Mouse (Mus musculus): ENCODE results near the gene Col6a2.

Col6a2 gene

DNA sequence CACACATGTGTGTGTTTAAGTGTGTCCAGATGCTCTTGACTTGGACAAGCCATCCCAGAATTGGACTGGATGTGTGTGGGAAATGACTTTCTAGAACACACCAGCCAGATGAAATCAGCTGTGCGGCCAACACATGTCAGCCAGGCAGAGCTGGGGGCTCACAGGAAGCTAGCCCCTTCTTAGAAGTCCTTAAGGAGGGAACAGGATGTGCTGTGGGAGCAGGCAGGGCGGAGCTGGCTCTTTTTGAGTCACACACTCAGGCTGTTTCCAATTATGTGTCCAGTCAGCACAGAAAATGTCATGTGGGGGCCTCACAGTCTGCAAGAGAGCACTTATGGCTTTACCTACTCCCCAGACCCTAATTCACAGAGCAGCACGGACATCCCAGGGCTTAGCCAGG is 12.6 kb upstream of the Col6a2 start:
- DNase-seq: no peak

DNA sequence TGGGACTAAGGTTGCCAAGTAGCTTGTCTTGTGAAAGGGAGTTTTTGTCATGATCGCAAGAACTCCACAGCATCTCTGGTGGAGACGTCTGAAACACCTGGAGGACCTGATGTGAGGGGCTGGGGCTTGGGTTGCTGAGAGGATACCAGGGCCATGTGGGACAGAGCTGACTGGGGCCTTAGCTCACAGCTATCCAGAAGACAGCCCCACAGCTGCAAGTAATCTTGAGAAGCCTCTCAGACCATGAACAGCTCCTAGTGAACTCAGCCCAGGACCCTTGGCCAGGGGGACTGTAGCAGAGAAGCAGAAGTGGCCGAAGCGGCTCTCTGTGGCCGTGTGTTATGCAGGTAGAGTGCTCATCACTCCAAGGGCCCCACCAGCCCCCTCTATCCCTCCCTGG is 11.2 kb upstream of the Col6a2 start:
- no peak for DNase-seq

DNA sequence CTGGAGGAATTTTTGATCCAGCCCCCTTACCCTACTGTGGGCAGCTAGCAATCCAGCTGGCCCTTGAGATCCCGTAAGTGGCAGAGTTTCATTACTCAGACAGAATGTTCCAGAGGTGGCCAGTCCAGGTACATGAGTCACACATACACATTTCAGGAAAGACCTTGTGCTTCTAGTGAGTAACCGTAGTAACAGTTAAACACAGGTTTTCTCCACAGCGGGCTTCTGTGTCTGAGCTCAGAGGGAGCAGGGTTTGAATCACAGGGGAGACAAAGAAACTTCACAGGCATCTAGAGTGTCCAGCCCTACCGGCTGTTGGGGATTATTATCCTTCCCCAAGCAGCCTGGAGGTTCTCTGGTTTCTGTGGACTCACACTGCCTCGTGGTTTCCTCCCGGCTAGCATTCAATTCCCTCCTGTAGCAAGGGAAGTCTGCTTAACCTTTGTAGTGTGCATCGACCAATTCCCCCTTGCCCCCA is 10.7 kb upstream of the Col6a2 start:
- no peak for DNase-seq

DNA sequence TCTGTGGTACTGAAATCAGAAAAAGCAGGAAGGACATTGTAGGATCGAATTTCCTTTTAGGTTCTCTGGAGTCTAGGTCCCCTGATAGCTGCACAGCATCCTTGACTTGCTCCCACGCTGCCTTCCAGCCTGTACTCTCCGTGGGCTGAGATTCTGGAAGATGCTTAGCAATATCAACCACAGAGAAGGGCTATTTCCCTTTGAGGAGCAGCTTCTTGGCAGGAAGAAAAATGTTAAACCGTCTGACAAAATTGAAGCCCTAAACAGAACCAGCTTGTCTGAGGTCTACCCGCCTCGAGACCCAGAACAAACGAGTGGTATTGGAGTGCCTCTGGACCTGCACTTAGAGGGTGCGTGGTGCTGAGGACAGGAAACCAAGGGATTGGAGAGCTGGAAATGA is 9.2 kb upstream of the Col6a2 start:
- no peak for DNase-seq

DNA sequence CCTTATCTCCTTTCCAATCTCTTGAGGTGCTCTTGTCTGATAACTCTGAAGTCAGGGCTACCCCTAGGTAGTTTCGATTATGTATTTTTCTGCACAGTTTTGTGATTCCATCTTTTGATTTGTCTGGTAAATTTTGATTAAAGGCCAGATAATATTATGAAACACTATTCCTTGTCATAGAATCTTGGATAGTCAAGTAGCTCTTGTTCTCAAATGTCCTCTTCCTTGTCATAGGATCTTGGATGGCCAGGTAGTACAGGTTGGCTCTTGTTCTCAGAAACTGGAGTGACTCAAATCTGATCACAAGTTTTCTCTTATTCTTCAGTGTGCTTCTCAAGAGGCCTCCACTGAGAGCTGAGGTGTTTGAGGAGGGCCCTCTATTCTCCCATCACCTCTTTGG is 7.2 kb upstream of the Col6a2 start:
- no peak for DNase-seq

DNA sequence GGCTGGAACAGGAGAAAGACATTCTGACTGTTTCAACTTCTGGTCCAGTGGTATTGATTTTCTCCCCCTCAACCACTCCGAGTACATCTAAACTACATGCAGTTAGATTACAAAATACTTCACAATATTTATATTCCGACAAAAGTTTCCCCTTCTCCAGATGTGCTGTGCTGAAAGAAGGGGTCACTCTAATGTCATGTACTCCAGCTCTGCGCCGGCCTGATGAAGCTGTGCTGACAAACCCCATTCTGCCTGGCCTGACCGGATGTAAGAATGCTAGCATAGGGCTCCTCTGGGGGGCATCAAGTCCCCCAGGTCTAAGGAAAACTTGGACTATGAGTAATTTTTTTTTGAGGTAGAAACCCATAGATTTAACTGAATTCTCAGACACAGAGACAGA is 4.3 kb upstream of the Col6a2 start:
- no peak for DNase-seq

DNA sequence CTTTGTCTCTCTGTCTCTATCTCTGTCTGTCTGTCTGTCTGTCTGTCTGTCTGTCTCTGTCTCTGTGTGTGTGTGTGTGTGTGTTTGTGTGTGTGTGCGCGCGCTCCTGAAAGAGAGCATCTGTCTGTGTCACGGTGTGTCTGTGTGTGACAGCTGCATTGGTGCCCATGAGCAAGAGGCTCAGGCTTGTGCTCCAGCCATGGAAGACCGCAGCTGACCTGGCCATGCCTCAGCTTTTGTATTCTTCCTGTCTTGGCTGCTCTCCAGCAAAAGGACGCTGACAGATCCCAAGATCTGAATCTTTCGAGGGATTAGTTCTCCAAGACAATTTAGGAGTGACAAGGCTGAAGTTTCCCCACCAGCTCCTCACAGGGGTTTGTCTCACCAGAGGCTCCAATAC is 1.5 kb upstream of the Col6a2 start:
- DNase-seq: no peak

DNA sequence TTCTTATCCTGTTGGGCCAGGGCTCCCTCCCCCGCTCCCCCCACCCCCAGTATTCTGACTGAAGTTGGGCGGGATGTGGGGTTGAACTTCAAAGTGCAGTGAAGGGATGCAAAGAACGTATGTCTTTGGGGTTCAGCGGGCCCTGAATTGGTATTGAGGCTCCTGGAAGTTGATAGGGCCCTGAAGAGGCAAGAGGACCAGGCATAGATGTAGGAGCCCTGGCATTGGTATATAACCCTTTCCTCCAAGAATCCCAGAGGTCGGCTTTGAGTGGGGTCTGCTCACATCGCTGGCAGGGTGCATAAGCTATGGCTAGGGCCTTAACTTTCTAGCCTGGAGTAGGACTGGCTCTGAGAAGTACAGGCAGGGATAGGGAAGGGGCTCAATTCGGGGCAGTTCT is 304 bp upstream of the Col6a2 start:
- no peak for DNase-seq

DNA sequence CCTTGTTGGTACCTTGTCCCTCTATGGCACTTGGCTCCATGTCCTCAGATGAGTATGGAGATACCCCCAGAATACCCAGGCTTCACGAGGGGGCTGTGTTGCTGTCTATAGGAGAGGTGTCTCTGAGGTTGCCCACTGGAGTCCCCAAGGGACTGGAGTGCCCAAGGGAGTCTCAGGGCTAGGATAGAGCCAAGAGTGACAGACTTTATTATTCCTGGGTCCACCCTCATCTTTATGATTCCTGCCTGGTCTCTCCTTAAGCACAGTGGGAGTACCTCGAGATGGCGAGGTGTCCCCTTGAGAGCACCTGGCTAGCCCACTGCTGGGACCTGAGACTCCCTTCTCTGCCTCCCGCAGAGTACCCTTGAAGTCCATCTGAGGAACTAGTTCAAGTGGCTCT is 1.0 kb downstream of the Col6a2 start:
- no peak for DNase-seq

DNA sequence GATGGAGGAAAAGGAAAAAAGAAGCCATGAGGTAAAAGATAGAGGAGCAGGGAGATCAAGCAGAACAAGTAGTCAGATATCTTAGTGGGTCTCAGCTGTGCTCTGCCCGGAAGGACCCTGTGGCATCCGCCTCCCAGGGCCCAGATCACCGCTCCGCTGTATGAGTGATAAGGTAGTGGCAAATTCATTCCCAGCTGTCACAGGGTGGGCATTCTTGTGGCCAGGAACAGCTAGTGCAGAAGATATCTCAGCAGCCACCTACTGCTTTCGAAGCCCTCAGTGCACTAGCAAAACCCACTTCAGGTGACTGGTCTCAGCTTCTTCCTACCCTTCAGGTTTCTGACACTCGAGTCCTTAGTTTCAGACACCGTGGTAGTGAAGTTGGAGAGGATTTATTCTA is 11.0 kb downstream of the Col6a2 start:
- no peak for DNase-seq

DNA sequence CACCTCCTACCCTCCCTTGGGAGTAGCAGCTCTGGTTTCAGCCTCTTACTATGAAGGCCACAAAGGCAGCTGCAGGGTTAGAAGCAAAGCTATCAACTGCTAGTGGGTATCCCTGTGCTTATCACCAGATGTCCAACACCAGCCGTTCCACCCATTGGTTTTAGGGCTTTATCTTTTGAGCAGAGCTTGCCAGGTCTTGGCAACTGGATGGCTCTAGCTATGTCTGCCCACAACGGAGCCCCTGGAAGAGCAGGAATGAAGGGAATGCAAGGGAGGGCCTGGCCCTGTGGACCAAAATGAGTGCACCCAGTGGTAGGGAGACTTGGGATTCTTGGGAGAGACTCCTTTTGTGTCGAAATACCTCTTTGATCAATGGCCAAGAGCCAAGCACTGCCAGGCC is 20.7 kb downstream of the Col6a2 start:
- no peak for DNase-seq

DNA sequence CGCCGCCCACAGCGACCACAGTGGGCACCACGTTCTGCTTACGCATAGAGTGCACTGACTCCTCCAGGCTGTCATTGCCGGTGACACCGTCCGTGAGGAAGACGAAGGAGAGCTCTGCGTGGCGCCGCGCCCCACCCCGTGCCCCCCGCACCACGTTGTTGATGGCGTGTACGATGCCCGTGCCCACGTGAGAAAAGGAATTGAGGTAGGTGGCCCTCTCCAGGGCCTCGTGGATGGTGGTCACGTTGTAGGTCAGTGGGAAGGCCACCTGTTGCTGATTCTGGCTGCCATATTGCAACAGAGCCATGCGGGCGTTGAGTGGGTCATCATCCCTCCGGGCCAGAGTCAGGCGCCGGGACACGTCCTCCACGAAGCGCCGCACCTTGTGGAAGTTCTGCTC is 27.1 kb downstream of the Col6a2 start:
- DNase-seq: no peak

DNA sequence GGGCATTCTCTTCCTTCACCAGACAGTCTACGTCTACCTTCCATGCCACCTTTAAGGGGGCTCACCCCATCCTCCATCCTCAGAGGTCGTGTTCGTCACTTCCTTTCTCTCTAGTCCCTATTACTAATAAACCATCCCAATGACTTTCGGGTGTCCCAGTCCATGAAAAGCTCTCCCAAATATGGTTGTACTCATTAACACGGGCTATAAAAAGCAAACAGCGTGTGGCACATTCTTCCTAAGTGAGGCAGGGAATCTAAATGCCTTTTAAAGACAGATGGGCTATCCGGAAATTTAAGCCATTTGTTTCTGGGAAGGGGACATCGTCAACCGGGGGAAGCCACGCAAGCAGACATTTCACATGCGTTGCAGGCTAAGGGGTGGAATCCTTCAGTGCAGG is 33.2 kb downstream of the Col6a2 start:
- no peak for DNase-seq

DNA sequence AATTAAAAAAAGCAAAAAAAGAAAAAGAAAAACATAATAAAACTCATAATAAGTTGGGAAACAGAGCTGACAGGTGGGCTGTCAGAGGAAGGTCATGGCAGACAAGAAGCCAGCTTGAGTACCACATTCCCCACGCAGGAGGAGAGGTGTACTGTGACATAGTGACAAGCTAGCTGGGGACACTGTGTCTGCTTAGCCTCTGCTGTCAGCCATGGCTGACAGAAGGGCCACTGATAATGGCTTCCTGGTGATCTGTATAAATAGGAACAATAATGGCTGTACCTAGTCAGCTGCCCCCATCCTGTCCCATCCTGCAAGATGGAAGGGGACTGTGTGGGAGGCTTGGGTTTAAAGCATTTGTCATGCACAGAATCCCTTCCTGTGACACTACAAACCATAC is 37.2 kb downstream of the Col6a2 start:
- no peak for DNase-seq

DNA sequence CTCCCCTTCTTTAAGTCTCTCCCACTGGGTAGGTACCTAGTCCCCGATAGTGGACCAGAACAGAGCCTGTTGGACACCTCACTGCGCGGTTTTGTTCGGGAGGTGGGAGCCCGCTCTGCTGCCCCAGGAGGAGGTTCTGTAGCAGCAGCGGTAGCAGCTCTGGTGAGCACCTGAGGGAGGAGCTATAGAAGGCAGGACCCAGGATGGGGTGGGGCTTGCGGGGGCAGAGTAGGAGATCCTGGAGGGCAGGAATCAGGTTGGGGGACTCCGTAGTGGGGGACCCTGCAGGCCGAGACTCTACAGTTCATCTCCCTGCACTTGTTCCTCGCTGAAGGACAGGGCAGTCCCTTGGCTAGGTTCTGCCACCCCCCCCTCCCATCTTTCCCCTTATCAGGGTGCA is 39.3 kb downstream of the Col6a2 start:
- DNase-seq: no peak

DNA sequence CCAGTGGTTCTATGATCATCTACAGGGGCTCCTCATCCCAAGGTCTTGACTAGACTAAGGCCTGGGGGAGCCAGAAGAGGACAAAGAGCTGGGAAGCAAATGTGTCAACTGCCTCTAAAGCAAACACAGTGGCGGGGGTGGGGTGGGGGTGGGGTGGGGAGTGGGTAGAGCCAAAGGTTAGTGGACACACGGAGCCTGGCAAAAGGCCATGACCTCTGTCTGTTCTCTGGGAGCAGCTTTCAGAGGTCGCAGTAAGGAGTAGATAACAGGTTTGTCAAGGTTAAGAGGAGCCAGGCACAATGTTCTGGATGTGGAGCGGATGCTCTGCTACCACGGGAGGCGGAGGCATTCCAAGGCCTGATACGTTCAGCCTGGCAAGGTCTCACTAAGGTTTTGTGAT is 46.5 kb downstream of the Col6a2 start:
- DNase-seq: no peak

DNA sequence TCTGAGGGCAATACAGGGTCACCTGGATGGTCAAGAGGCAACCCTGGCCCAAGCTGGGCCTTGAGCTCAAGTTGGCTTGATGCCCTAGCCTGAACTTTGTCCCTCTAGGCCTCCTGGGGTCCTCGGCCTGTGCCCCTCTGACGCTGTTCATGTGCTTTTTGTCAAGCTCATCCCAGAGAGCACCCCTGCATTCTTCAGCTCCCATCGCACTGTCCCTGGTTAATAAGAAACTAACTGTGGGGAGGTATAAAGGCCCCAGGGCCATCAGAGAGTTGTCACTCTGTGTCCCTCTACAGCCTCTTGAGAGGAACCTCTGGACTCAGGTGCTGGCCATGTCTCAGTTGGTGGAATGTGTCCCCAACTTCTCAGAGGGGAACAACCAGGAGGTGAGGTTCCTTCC is 48.1 kb downstream of the Col6a2 start, which contains the start of gene Ftcd:
Gene Ftcd, plus strand, starts transcription at position 275 of the 400 bp plus-strand sequence.
- no peak for DNase-seq

DNA sequence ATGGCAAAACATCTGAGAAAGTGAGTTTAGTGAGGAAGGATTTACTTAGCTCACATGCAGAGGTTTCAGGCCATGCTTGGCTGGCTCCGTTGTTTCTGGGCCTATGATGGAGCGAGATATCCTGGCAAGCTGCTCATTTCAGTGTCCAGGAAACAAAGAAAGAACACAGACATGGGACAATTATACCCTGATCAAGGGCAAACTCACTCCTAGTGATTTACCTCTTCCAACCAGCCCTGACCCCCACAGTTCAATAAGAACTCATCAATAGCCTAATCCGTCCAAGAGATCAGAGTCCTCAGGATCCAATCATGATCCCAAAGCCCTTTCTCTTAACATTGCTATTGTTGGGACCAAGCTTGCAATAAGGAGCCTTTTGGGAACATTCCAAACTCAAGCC is 51.3 kb downstream of the Col6a2 start:
- DNase-seq: no peak

DNA sequence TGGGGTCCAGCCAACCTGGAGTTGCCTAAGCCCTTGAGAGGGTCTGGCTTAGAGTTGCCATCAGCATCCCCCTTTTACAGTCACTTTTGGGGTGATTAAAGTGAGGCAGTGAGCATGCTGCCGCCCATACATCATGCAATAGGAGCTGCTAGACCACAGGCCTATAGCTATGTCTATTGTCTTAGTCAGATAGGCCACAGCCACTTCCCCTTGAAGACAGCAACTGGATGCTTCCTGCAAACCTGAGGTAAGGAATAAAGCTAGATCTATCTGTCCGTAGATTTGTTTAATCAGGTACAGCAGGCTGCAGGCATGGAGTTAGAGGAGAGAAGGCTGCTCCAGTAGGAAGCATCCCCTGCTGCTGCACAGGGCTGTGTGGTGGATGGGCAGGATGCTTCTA is 52.4 kb downstream of the Col6a2 start:
- DNase-seq: no peak

DNA sequence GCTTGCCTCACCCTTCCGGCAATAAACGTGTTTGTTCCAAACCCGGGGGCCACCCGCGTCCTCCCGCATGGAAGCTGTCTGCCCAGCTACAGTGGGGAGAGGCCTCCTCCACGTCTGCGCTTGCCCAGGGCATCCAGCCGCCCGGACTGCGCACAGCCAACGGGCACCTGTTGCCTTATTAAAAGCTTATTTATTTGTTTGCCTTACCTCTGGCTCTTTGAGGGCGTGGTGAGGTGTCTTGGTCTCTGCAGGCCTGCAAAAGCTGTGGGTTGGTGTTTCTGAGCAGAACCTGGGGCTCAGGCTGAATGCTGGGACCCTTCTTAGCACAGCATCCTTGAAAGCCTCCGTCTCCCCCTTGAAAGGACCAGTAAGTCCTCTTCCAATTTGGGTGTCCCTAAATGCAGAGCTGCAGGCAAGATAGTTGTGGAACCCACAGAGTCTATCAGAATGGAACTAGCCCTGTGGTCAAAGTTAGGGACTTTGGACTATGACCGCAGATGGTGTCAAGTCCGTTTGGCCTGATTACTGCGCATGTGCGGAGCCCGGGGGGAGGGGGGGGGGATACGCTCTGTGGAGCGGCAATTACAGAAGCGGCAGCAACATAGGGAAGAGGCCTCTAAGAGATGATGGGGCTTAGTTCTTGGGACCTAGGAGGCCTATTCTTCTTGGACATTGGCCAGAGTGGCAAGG is 53.3 kb downstream of the Col6a2 start:
- DNase-seq: no peak

DNA sequence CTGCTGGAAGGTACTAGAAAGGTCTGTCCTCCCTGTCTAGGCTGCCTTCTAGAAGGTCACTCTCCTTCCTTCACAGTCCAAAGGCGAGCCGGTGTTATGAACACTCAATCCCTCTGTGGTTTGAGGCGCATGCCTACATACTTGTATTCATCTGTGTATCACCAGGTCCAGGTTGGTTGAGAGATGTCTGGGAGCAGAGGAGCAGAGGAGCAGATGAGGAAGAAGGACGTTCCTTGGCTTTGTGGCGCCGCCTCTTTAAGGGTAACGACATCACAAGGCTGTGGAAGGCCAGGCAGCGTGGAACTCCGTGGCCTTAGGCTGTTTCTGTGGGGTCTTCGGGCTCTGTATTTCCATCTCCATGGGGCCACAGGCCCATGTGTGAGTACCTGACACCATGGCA is 61.5 kb downstream of the Col6a2 start, which contains the start of gene Spatc1l:
Gene Spatc1l, plus strand, starts transcription at position 301 of the 400 bp plus-strand sequence.
- DNase-seq: no peak

DNA sequence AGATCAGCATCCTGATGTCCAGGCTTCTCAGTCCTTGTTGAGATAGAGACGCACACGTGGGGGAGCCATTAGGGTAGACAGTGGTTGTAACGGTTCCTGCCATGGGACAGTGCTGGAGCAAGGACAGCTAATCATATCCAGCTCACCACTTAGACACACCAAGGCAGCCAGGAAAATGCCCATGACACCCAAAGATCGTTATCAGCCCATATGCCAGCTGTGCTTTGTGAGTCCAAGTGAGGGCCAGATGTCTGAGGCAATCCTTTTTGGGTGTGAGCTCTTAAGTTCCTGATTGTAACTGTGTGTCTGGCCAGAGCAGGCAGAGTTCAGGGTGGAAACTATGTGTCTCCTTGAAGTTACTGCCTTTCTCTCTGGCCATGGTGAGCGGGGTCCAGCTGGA is 69.4 kb downstream of the Col6a2 start:
- DNase-seq: no peak

DNA sequence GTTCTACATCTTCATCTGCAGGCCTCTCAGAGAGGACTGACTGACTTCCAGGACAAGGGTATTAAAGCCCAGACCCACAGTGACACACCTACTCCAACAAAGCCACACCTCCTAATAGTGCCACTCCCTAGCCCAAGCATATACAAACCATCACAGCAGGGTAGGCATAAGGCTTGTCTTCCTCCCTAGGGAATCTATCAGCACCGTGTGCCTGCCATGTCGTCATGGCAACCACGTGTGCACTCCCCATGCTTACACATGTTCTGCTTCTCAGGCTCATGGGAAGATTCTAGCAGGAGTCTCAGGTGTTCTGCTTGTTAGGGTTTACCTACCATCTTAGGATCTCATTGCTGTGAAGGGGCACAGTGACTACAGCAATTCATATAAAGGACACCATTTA is 71.9 kb downstream of the Col6a2 start:
- no peak for DNase-seq

DNA sequence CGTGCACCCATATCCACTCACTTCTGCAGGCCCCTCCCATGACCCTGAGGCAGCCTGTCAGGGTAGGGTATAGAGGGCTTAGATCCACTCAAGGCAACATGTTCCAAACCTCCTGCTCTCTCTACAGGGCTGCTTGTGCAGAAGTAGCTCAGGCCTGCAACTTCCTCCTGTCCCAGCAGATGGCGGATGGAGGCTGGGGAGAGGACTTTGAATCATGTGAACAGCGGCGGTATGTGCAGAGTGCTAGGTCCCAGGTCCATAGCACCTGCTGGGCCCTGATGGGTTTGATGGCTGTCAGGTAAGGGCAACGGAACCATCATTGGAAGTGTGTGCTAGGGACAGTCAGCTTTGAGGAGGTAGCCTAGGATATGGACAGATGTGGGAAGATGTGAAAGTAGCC is 73.0 kb downstream of the Col6a2 start:
- no peak for DNase-seq

DNA sequence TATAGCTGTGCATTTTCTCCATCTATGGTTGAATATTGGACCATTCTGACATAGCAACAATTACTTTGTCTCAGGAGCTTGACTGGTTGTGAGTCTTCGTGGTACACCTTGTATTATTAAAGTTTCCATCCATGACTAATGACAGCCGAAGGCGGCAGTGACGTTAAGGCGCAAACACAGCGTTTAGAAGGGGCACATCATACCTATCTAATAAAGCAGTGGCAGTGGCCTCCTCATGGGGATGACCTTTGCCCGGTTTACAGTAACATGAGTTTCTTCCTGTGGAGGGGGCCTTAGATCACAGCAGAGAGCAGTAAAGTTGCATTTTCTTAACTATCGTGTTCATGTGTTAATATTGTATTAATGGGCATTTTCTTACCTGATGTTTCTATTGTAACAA is 75.2 kb downstream of the Col6a2 start:
- no peak for DNase-seq

Measured in thymus, postnatal 14 days (tissue).